Mouse (Mus musculus) myocyte (in vitro differentiated cells): Measurements from ENCODE around the gene Agtrap.

Experiments used
- CEBPB ChIP-seq: IDR thresholded peaks from 2 replicates; pipeline ENCODE4 v1.6.1; 2011; ENCODE audit warnings: mild to moderate bottlenecking, moderate library complexity; ENCODE audit not compliant: poor library complexity, insufficient read depth, severe bottlenecking
- E2F4 ChIP-seq: IDR thresholded peaks from one replicate; pipeline ENCODE4 v1.6.1; 2011; ENCODE audit warnings: mild to moderate bottlenecking, control low read depth, moderate library complexity; ENCODE audit not compliant: insufficient read depth
- MYOD1 ChIP-seq, 3 experiments: IDR thresholded peaks; one replicate each; pipeline ENCODE4 v1.6.1; 2011; ENCODE audit warnings: control low read depth in 2 of 3, low read depth in 2 of 3, mild to moderate bottlenecking in 2 of 3, moderate library complexity in 1 of 3; ENCODE audit not compliant: insufficient read length in 2 of 3, control insufficient read depth in 1 of 3
- MYOG ChIP-seq, 3 experiments: IDR thresholded peaks; one replicate each; pipeline ENCODE4 v1.6.1; 2011; ENCODE audit warnings: control low read depth in 2 of 3, low read depth in 2 of 3, mild to moderate bottlenecking in 2 of 3; ENCODE audit not compliant: insufficient read length in 2 of 3, control insufficient read depth in 1 of 3, insufficient read depth in 1 of 3
- POLR2A ChIP-seq: IDR thresholded peaks from one replicate; pipeline ENCODE4 v1.6.1; 2011; ENCODE audit warnings: low read depth, mild to moderate bottlenecking, control low read depth, moderate library complexity; ENCODE audit not compliant: insufficient read length
- REST ChIP-seq: IDR thresholded peaks from one replicate; pipeline ENCODE4 v1.6.1; 2011; ENCODE audit warnings: mild to moderate bottlenecking, control low read depth, moderate library complexity; ENCODE audit not compliant: insufficient read depth, insufficient read length
- SRF ChIP-seq: IDR thresholded peaks from one replicate; pipeline ENCODE4 v1.6.1; 2011; ENCODE audit warnings: low read depth; ENCODE audit not compliant: control insufficient read depth, insufficient read length
- TCF12 ChIP-seq: IDR thresholded peaks from one replicate; pipeline ENCODE4 v1.6.1; 2011; ENCODE audit warnings: mild to moderate bottlenecking, control low read depth; ENCODE audit not compliant: poor library complexity, insufficient read depth, severe bottlenecking
- USF1 ChIP-seq: IDR thresholded peaks from one replicate; pipeline ENCODE4 v1.6.1; 2011; ENCODE audit warnings: low read depth, mild to moderate bottlenecking, control low read depth, moderate library complexity

GRCm38 (mm10) chr4:148074521-148075189 is 13.2 kb downstream of the Agtrap start:
- no peak for TF ChIP-seq CEBPB
- TF ChIP-seq USF1, result no peak
- no peak for TF ChIP-seq E2F4
- no peak for TF ChIP-seq POLR2A
- no peak for TF ChIP-seq TCF12
- no peak for TF ChIP-seq MYOD1 (IDR thresholded peaks at IDR 0.05; ENCODE audit: control insufficient read depth in 1 of 3, insufficient read length in 2 of 3, low read depth in 2 of 3)
- no peak for TF ChIP-seq MYOG (IDR thresholded peaks at IDR 0.05; ENCODE audit: control insufficient read depth in 1 of 3, insufficient read depth in 1 of 3, insufficient read length in 2 of 3, low read depth in 2 of 3)
- no peak for TF ChIP-seq REST
- TF ChIP-seq SRF, result no peak
